Mouse (Mus musculus) thymus, postnatal 14 days (tissue): ENCODE measurements at regions not wholly inside any gene's neighbourhood (a gene's known extent, or its start where the extent isn't known, plus 50 kb on each side); places are given as distances from the start of the nearest gene placed in this dataset.

ENCODE experiments used
- DNase-seq: peaks from one replicate; pipeline ENCODE4 v3.0.0; 2021

- no peak for DNase-seq
These were observed 213.3 kb downstream of the Gm9733 start for GRCm38 (mm10) chr3:15118634-15119356.

- DNase-seq, result no peak
These were observed 205.4 kb downstream of the Gm9733 start for GRCm38 (mm10) chr3:15126736-15127135.

GRCm38 (mm10) chr3:15128370-15128769 is 203.7 kb downstream of the Gm9733 start:
- DNase-seq, result no peak

GRCm38 (mm10) chr3:15128960-15129359 is 203.1 kb downstream of the Gm9733 start:
- no peak for DNase-seq

- no peak for DNase-seq
These were observed 202.3 kb downstream of the Gm9733 start for GRCm38 (mm10) chr3:15129729-15130369.

- DNase-seq, result no peak
These were observed 200.0 kb downstream of the Gm9733 start for GRCm38 (mm10) chr3:15132136-15132535.

- DNase-seq, result no peak
These were observed 192.6 kb downstream of the Gm9733 start for GRCm38 (mm10) chr3:15139550-15139949.

GRCm38 (mm10) chr3:15153710-15154109 is 178.4 kb downstream of the Gm9733 start:
- no peak for DNase-seq

- DNase-seq, result no peak
These were observed 177.9 kb downstream of the Gm9733 start for GRCm38 (mm10) chr3:15154153-15154552.

- no peak for DNase-seq
These were observed 175.4 kb downstream of the Gm9733 start for GRCm38 (mm10) chr3:15156681-15157080.

- DNase-seq, result no peak
These were observed 174.3 kb downstream of the Gm9733 start for GRCm38 (mm10) chr3:15157842-15158241.

GRCm38 (mm10) chr3:15158926-15159325 is 173.2 kb downstream of the Gm9733 start:
- no peak for DNase-seq

GRCm38 (mm10) chr3:15159965-15160714 is 172.0 kb downstream of the Gm9733 start:
- no peak for DNase-seq

GRCm38 (mm10) chr3:15175811-15176210 is 156.3 kb downstream of the Gm9733 start:
- DNase-seq, result no peak

GRCm38 (mm10) chr3:15179079-15179812 is 152.9 kb downstream of the Gm9733 start:
- no peak for DNase-seq

GRCm38 (mm10) chr3:15181111-15181510 is 151.0 kb downstream of the Gm9733 start:
- DNase-seq, result no peak

GRCm38 (mm10) chr3:15186731-15187130 is 145.4 kb downstream of the Gm9733 start:
- DNase-seq, result no peak

- peak; percentile 79 for DNase-seq
These were observed 137.7 kb downstream of the Gm9733 start for GRCm38 (mm10) chr3:15194362-15194761.

- DNase-seq, result no peak
These were observed 136.0 kb downstream of the Gm9733 start for GRCm38 (mm10) chr3:15196101-15196500.

GRCm38 (mm10) chr3:15198086-15198485 is 134.0 kb downstream of the Gm9733 start:
- no peak for DNase-seq

- DNase-seq, result no peak
These were observed 131.8 kb downstream of the Gm9733 start for GRCm38 (mm10) chr3:15200309-15200708.

GRCm38 (mm10) chr3:15200990-15201389 is 131.1 kb downstream of the Gm9733 start:
- no peak for DNase-seq

GRCm38 (mm10) chr3:15202760-15203159 is 129.3 kb downstream of the Gm9733 start:
- no peak for DNase-seq
